Mouse (Mus musculus) G1E (cell line): ENCODE results near the gene Cacna1c. TPM values are rescaled to one million over a fixed set of nuclear protein-coding genes. Genes with fewer than 3 reads are reported as not detected.

Source experiments
- ATAC-seq: 2 replicates; pipeline ENCODE4 v1.8.0; 2016; ENCODE audit warnings: mild to moderate bottlenecking; ENCODE audit not compliant: insufficient number of reproducible peaks, poor library complexity, low FRiP score, severe bottlenecking; ENCODE audit errors: extremely low read depth
- DNase-seq: peaks from one replicate; pipeline ENCODE4 v3.0.0; 2012; ENCODE audit warnings: low spot score
- H3K27me3 ChIP-seq: 2 replicates; pipeline ENCODE4 v1.6.1; 2012; ENCODE audit warnings: mild to moderate bottlenecking, low read length, inconsistent platforms; ENCODE audit not compliant: insufficient read depth
- H3K36me3 ChIP-seq: replicated peaks from 2 replicates; pipeline ENCODE3; 2012; ENCODE audit warnings: mild to moderate bottlenecking, inconsistent platforms
- H3K4me1 ChIP-seq: 2 replicates; pipeline ENCODE4 v1.6.1; 2012; ENCODE audit warnings: low read depth, low read length, inconsistent platforms, mixed read lengths; ENCODE audit not compliant: insufficient read depth
- H3K4me3 ChIP-seq: 2 replicates; pipeline ENCODE4 v1.5.1; 2012; ENCODE audit warnings: low read depth, mild to moderate bottlenecking, inconsistent platforms, low read length, moderate library complexity, mixed read lengths
- H3K9me3 ChIP-seq: replicated peaks from 2 replicates; pipeline ENCODE4 v1.6.1; 2012; ENCODE audit warnings: inconsistent platforms
- CTCF ChIP-seq: IDR thresholded peaks from 2 replicates; pipeline ENCODE4 v1.5.1; 2012; ENCODE audit warnings: low read depth, low read length, inconsistent platforms, mixed read lengths
- GATA1 ChIP-seq: IDR thresholded peaks from 2 replicates; pipeline ENCODE4 v1.6.1; 2012; ENCODE audit warnings: borderline replicate concordance, low read length, inconsistent platforms, mixed read lengths
- GATA2 ChIP-seq: IDR thresholded peaks from 2 replicates; pipeline ENCODE4 v1.6.1; 2012; ENCODE audit warnings: low read depth, low read length, inconsistent platforms, borderline replicate concordance
- POLR2AphosphoS5 ChIP-seq: IDR thresholded peaks from 2 replicates; pipeline ENCODE4 v1.6.1; 2012; ENCODE audit warnings: low read depth, low read length, inconsistent platforms; ENCODE audit not compliant: insufficient replicate concordance
- TAL1 ChIP-seq: conservative IDR thresholded peaks from 2 replicates; pipeline ENCODE4 v1.6.1; 2012; ENCODE audit warnings: low read depth, low read length, inconsistent platforms, mixed read lengths
- polyA plus RNA-seq: library from polyadenylated mRNA; stranded (reverse); fragments of >175 nt; gene quantifications from 2 replicates; pipeline ENCODE4 v1.2.3, GENCODE M21; 2012
- total RNA-seq, 2 experiments: library from RNA; stranded (forward) in 1 of 2; stranded (reverse) in 1 of 2; fragments of 200-1000 nt in 1 of 2; fragments of >200 nt in 1 of 2; fragmentation: Nextera tagmentation in 1 of 2; gene quantifications; 2 replicates each; pipeline ENCODE4 v1.2.3; 2014 to 2017

Cacna1c gene
- total and polyA plus RNA-seq, 3 experiments = 0.11 TPM; not detected in 2

GRCm38 (mm10) chr6:118770396-118770795 is 425.8 kb downstream of the Cacna1c start:
- H3K4me1 ChIP-seq = no peaks in the 10 kb centered on the region
- TF ChIP-seq GATA2 = no peak
- DNase-seq (no peak), ATAC-seq (no peak)
- H3K27me3 ChIP-seq = no peaks in the 10 kb centered on the region
- no peaks in the 10 kb centered on the region for H3K36me3 ChIP-seq
- H3K4me3 ChIP-seq = no peak overlapping the region
- peaks cover 66% of the 10 kb centered on the region for H3K9me3 ChIP-seq

GRCm38 (mm10) chr6:118769792-118770191 is 426.4 kb downstream of the Cacna1c start:
- no peaks in the 10 kb centered on the region for H3K27me3 ChIP-seq
- TF ChIP-seq CTCF = no peak
- no peaks in the 10 kb centered on the region for H3K36me3 ChIP-seq
- DNase-seq = no peak
- no peaks in the 10 kb centered on the region for H3K4me1 ChIP-seq
- ATAC-seq = no peak
- peaks cover 64% of the 10 kb centered on the region for H3K9me3 ChIP-seq
- no peak overlapping the region for H3K4me3 ChIP-seq

GRCm38 (mm10) chr6:118767698-118768097 is 428.5 kb downstream of the Cacna1c start:
- Histone ChIP-seq H3K4me1 (no peaks in the 10 kb centered on the region), H3K27me3 (no peaks in the 10 kb centered on the region), H3K4me3 (no peak overlapping the region), H3K9me3 (peaks cover 58% of the 10 kb centered on the region), H3K36me3 (no peaks in the 10 kb centered on the region)
- no peak for ATAC-seq
- no peak for DNase-seq
- TF ChIP-seq CTCF (no peak), POLR2AphosphoS5 (no peak), GATA1 (no peak), GATA2 (no peak), TAL1 (no peak)

- Histone ChIP-seq H3K4me3 (no peak overlapping the region), H3K9me3 (peaks cover 56% of the 10 kb centered on the region), H3K4me1 (no peaks in the 10 kb centered on the region), H3K27me3 (no peaks in the 10 kb centered on the region), H3K36me3 (no peaks in the 10 kb centered on the region)
- ATAC-seq (no peak), DNase-seq (no peak)
- no peak for TF ChIP-seq GATA2
- no peak for TF ChIP-seq CTCF
- TF ChIP-seq TAL1 = no peak
- no peak for TF ChIP-seq POLR2AphosphoS5
- no peak for TF ChIP-seq GATA1
Observed at GRCm38 (mm10) chr6:118765261-118765660, 431.0 kb downstream of the Cacna1c start.

GRCm38 (mm10) chr6:118759015-118759414 is 437.2 kb downstream of the Cacna1c start:
- no peak for ATAC-seq
- Histone ChIP-seq H3K27me3 (no peaks in the 10 kb centered on the region), H3K4me1 (no peaks in the 10 kb centered on the region)

GRCm38 (mm10) chr6:118758290-118758907 is 437.8 kb downstream of the Cacna1c start:
- H3K36me3 ChIP-seq = no peaks in the 10 kb centered on the region
- ATAC-seq (no peak), DNase-seq (no peak)
- no peaks in the 10 kb centered on the region for H3K4me1 ChIP-seq
- no peaks in the 10 kb centered on the region for H3K27me3 ChIP-seq
- TF ChIP-seq CTCF (no peak), GATA2 (no peak), GATA1 (no peak), TAL1 (no peak), POLR2AphosphoS5 (no peak)
- no peak overlapping the region for H3K4me3 ChIP-seq
- peaks cover 70% of the 10 kb centered on the region for H3K9me3 ChIP-seq

More at GRCm38 (mm10) chr6:118759015-118759414, 437.2 kb downstream of the Cacna1c start:
- H3K4me3 ChIP-seq = no peak overlapping the region
- peaks cover 70% of the 10 kb centered on the region for H3K9me3 ChIP-seq
- DNase-seq = no peak
- TF ChIP-seq GATA1 (no peak), TAL1 (no peak), CTCF (no peak), POLR2AphosphoS5 (no peak), GATA2 (no peak)
- H3K36me3 ChIP-seq = no peaks in the 10 kb centered on the region
